Mouse (Mus musculus) kidney, embryonic 14.5 days (tissue): Measurements from ENCODE around the gene 4930524B15Rik. TPM values are rescaled to one million over a fixed set of nuclear protein-coding genes. Genes with fewer than 3 reads are reported as not detected.

Experiments
- ATAC-seq: fragments of 200-750 bp; cut with Nextera tagmentation; 2 replicates; pipeline ENCODE4 v1.8.0; 2017; ENCODE audit warnings: moderate number of reproducible peaks, mild to moderate bottlenecking, moderate TSS enrichment, moderate library complexity; ENCODE audit not compliant: low FRiP score, low TSS enrichment
- H3K27ac ChIP-seq: fragments of 300-500 bp; sonication (generic); 2 replicates; pipeline ENCODE4 v1.5.1; 2014; ENCODE audit warnings: low read depth, mild to moderate bottlenecking, low read length, moderate library complexity, mixed read lengths
- H3K27me3 ChIP-seq: fragments of 300-500 bp; sonication (generic); 2 replicates; pipeline ENCODE4 v1.6.1; 2014; ENCODE audit warnings: mild to moderate bottlenecking, low read length; ENCODE audit not compliant: control insufficient read depth, insufficient read depth
- H3K36me3 ChIP-seq: fragments of 300-500 bp; sonication (generic); 2 replicates; pipeline ENCODE4 v1.6.1; 2014; ENCODE audit warnings: low read length, mixed read lengths; ENCODE audit not compliant: control insufficient read depth, insufficient read depth
- H3K4me1 ChIP-seq: fragments of 300-500 bp; sonication (generic); 2 replicates; pipeline ENCODE4 v1.6.1; 2014; ENCODE audit warnings: low read length, mixed read lengths; ENCODE audit not compliant: control insufficient read depth, insufficient read depth
- H3K4me2 ChIP-seq: fragments of 300-500 bp; sonication (generic); replicated peaks from 2 replicates; pipeline ENCODE4 v1.6.1; 2014; ENCODE audit warnings: low read depth, mild to moderate bottlenecking, low read length
- H3K4me3 ChIP-seq: fragments of 300-500 bp; sonication (generic); 2 replicates; pipeline ENCODE4 v1.5.1; 2014; ENCODE audit warnings: mild to moderate bottlenecking, low read length
- H3K9ac ChIP-seq: fragments of 300-500 bp; sonication (generic); 2 replicates; pipeline ENCODE4 v1.6.1; 2014; ENCODE audit warnings: low read depth, mild to moderate bottlenecking, low read length, moderate library complexity
- H3K9me3 ChIP-seq: fragments of 300-500 bp; sonication (generic); 2 replicates; pipeline ENCODE4 v1.6.1; 2016; ENCODE audit warnings: low read length; ENCODE audit not compliant: control insufficient read depth
- WGBS: fragments of 180-500 bp; shearing (Covaris S2); extraction: QIAGEN DNeasy Blood & Tissue Kit; methylation state at CpG from one replicate; pipeline ENCODE4 v1.1.7; 2014; 5-methylcytosine and 5-hydroxymethylcytosine counted together
- polyA plus RNA-seq: library from polyadenylated mRNA; unstranded; fragments of >200 nt; fragmentation: Nextera tagmentation; extraction: Ambion mirVana; gene quantifications from 2 replicates; pipeline ENCODE4 v1.2.1, GENCODE M21; 2014

The 4930524B15Rik gene
- polyA plus RNA-seq, 1 experiment from 2014 or later: 0.27 TPM

- no peak for ATAC-seq
- Histone ChIP-seq H3K9me3 (no peaks in the 10 kb centered on the region), H3K36me3 (no peaks in the 10 kb centered on the region), H3K9ac (no peak overlapping the region), H3K4me1 (peaks cover 9% of the 10 kb centered on the region), H3K4me3 (no peak overlapping the region), H3K27ac (no peak overlapping the region), H3K27me3 (no peaks in the 10 kb centered on the region), H3K4me2 (no peak overlapping the region)
- 42% methylated on average over 8 of the region's 8 CpGs for WGBS
Observed at GRCm38 (mm10) chr11:32020031-32020965, 54.9 kb downstream of the 4930524B15Rik start.

GRCm38 (mm10) chr11:32026634-32027033 is 61.2 kb downstream of the 4930524B15Rik start:
- 51% methylated on average over 5 of the region's 5 CpGs for WGBS
- Histone ChIP-seq H3K9ac (no peak overlapping the region), H3K27me3 (no peaks in the 10 kb centered on the region), H3K4me3 (no peak overlapping the region), H3K4me1 (peaks cover 10% of the 10 kb centered on the region; the same call in 1 of the 2 replicates), H3K27ac (no peak overlapping the region), H3K4me2 (no peak overlapping the region), H3K9me3 (no peaks in the 10 kb centered on the region), H3K36me3 (no peaks in the 10 kb centered on the region)
- peak; percentile 43; the same call in 1 of the 2 replicates for ATAC-seq

DNA sequence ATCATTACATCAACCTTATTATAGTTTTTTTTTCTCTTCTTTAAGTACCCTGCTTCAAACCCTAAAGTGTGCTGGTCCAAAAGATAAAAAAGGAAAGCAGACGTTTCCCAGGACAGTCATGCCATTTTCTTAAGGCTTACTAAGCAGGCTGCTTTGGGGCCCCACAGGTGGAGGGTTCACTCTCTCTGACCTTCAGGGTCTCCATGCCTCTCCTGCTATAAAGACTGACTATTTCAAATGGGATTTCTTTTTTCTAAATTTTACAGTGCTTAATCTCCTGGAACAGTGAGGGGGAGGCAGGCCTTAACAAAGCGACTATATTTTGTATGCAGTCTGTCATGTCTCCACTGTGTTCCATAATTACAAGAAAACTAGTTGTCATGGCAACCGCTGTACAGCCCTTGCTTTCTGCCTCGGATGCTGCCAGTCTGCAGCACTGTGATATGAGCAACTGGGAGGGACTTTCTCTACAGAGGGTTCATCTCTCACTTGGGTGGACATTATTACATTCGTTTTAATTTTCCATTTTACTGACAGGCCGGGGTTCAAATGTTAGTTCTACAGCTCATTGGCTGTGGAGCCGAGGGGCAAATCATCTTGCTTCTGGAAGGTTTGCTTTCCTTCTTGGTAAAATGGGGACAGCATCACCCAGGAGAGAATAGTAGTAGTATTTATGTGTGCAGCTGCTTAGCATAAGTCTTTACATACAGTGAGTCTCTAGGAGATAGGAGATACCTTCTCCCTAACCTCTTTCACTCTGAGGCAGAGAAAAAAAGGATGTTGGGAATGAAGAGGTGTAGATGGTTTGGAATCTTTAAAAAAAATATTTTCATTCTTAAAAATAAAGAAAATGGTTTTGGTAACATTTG is 62.3 kb downstream of the 4930524B15Rik start:
- ATAC-seq: no peak
- H3K9ac ChIP-seq: no peak overlapping the region
- H3K27ac ChIP-seq: no peak overlapping the region
- no peak overlapping the region for H3K4me2 ChIP-seq
- H3K27me3 ChIP-seq: no peaks in the 10 kb centered on the region
- H3K4me3 ChIP-seq: no peak overlapping the region
- WGBS: 49% methylated on average over 7 of the region's 7 CpGs
- H3K36me3 ChIP-seq: no peaks in the 10 kb centered on the region
- H3K4me1 ChIP-seq: peaks cover 10% of the 10 kb centered on the region; the same call in 1 of the 2 replicates
- H3K9me3 ChIP-seq: no peaks in the 10 kb centered on the region

- H3K4me1 ChIP-seq: peaks cover 10% of the 10 kb centered on the region; the same call in 1 of the 2 replicates
- H3K27me3 ChIP-seq: no peaks in the 10 kb centered on the region
- H3K9me3 ChIP-seq: no peaks in the 10 kb centered on the region
- ATAC-seq: no peak
- 82% methylated on average over 3 of the region's 3 CpGs for WGBS
- H3K27ac ChIP-seq: no peak overlapping the region
- H3K4me2 ChIP-seq: no peak overlapping the region
- H3K36me3 ChIP-seq: no peaks in the 10 kb centered on the region
- no peak overlapping the region for H3K9ac ChIP-seq
- no peak overlapping the region for H3K4me3 ChIP-seq
Observed at GRCm38 (mm10) chr11:32028605-32029004, 63.2 kb downstream of the 4930524B15Rik start.

Other genes with a start within 250 kb of the 4930524B15Rik start
- gene Cpeb4, start 93.4 kb upstream of the 4930524B15Rik start, polyA plus RNA-seq: 3.0 and 5.0 TPM in 2 replicates
- gene Nsg2, start 34.9 kb downstream of the 4930524B15Rik start, polyA plus RNA-seq: 0.87 and 1.6 TPM in 2 replicates
- gene Il9r, start 234.7 kb downstream of the 4930524B15Rik start, polyA plus RNA-seq: not detected in 2 replicates
- gene Snrnp25, start 239.8 kb downstream of the 4930524B15Rik start, polyA plus RNA-seq: 71.7 and 90.6 TPM in 2 replicates